Mouse (Mus musculus) heart, embryonic 12.5 days (tissue): ENCODE measurements at regions not wholly inside any gene's neighbourhood (a gene's known extent, or its start where the extent isn't known, plus 50 kb on each side); places are given as distances from the start of the nearest gene placed in this dataset.
"Not testable (repeated sequence)": the region's sequence is repeated elsewhere in the genome, so short reads cannot be mapped to it uniquely, and the experiment has no call there.

Experiments used
- ATAC-seq: fragments of 200-750 bp; cut with Nextera tagmentation; 2 replicates; pipeline ENCODE4 v1.8.0; 2017; ENCODE audit warnings: moderate TSS enrichment, moderate library complexity; ENCODE audit not compliant: insufficient number of reproducible peaks, low FRiP score
- H3K27ac ChIP-seq: fragments of 300-500 bp; sonication (generic); 2 replicates; pipeline ENCODE4 v1.5.1; 2016; ENCODE audit warnings: mild to moderate bottlenecking, moderate library complexity; ENCODE audit not compliant: poor library complexity, severe bottlenecking
- H3K27me3 ChIP-seq: fragments of 300-500 bp; sonication (generic); replicated peaks from 2 replicates; pipeline ENCODE4 v1.6.1; 2016; ENCODE audit warnings: mild to moderate bottlenecking, moderate library complexity
- H3K36me3 ChIP-seq: fragments of 300-500 bp; sonication (generic); 2 replicates; pipeline ENCODE4 v1.6.1; 2016; ENCODE audit warnings: mild to moderate bottlenecking, moderate library complexity
- H3K4me1 ChIP-seq: fragments of 300-500 bp; sonication (generic); replicated peaks from 2 replicates; pipeline ENCODE4 v1.6.1; 2016; ENCODE audit warnings: mild to moderate bottlenecking
- H3K4me2 ChIP-seq: fragments of 300-500 bp; sonication (generic); 2 replicates; pipeline ENCODE4 v1.6.1; 2016; ENCODE audit warnings: mild to moderate bottlenecking, moderate library complexity
- H3K4me3 ChIP-seq: fragments of 300-500 bp; sonication (generic); 2 replicates; pipeline ENCODE4 v1.5.1; 2016; ENCODE audit warnings: mild to moderate bottlenecking
- H3K9ac ChIP-seq: fragments of 300-500 bp; sonication (generic); 2 replicates; pipeline ENCODE4 v1.6.1; 2016; ENCODE audit warnings: mild to moderate bottlenecking, moderate library complexity
- H3K9me3 ChIP-seq: fragments of 300-500 bp; sonication (generic); replicated peaks from 2 replicates; pipeline ENCODE4 v1.6.1; 2016; ENCODE audit warnings: mild to moderate bottlenecking, moderate library complexity
- WGBS: fragments of 180-500 bp; shearing (Covaris S2); methylation state at CpG from one replicate; pipeline ENCODE4 v1.1.7; 2016; 5-methylcytosine and 5-hydroxymethylcytosine counted together

GRCm38 (mm10) chr2:17892661-17893060 lies 104.1 kb downstream of the H2al2a start:
- not testable (repeated sequence) for H3K27ac ChIP-seq, H3K4me1 ChIP-seq, H3K27me3 ChIP-seq, ATAC-seq, H3K4me3 ChIP-seq, H3K4me2 ChIP-seq, H3K36me3 ChIP-seq, H3K9me3 ChIP-seq, H3K9ac ChIP-seq
- WGBS: 86% methylated on average over 7 of the region's 7 CpGs

DNA sequence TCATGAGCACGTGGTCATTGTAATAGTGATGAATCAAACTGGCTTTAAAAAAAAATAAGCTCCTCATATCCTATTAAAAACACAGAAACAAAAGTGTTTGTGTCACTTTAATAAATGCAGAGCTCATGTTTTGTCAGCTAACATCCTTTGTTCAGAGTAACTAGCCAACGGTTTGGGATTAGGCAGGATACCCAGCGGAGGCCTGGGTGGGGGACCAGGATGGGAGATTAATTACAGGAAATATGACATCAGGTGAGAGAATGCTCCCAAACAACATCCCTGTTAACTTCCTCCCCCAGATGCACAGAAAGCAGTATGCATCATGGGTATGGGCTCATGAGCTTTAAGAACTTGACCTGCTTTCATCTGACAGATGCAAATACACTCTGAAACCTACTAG lies 109.1 kb downstream of the H2al2a start:
- Histone ChIP-seq H3K36me3 (no peaks in the 10 kb centered on the region), H3K9me3 (peaks cover 6% of the 10 kb centered on the region; the same call in 1 of the 2 replicates), H3K27me3 (no peaks in the 10 kb centered on the region), H3K4me2 (no peak overlapping the region), H3K9ac (no peak overlapping the region), H3K4me3 (no peak overlapping the region), H3K4me1 (no peaks in the 10 kb centered on the region), H3K27ac (no peak overlapping the region)
- 64% methylated on average over 3 of the region's 3 CpGs for WGBS
- ATAC-seq: no peak

GRCm38 (mm10) chr2:17882389-17882788 lies 114.4 kb downstream of the H2al2a start:
- H3K36me3 ChIP-seq: no peaks in the 10 kb centered on the region
- H3K9me3 ChIP-seq: no peaks in the 10 kb centered on the region
- no peak overlapping the region for H3K27ac ChIP-seq
- WGBS: 62% methylated on average over 12 of the region's 12 CpGs
- no peak overlapping the region for H3K4me3 ChIP-seq
- no peak for ATAC-seq
- no peak overlapping the region for H3K9ac ChIP-seq
- H3K4me2 ChIP-seq: no peak overlapping the region
- no peaks in the 10 kb centered on the region for H3K27me3 ChIP-seq
- 0 out of 2 replicates have a peak, but pooled peaks cover 5% of the 10 kb centered on the region for H3K4me1 ChIP-seq

DNA sequence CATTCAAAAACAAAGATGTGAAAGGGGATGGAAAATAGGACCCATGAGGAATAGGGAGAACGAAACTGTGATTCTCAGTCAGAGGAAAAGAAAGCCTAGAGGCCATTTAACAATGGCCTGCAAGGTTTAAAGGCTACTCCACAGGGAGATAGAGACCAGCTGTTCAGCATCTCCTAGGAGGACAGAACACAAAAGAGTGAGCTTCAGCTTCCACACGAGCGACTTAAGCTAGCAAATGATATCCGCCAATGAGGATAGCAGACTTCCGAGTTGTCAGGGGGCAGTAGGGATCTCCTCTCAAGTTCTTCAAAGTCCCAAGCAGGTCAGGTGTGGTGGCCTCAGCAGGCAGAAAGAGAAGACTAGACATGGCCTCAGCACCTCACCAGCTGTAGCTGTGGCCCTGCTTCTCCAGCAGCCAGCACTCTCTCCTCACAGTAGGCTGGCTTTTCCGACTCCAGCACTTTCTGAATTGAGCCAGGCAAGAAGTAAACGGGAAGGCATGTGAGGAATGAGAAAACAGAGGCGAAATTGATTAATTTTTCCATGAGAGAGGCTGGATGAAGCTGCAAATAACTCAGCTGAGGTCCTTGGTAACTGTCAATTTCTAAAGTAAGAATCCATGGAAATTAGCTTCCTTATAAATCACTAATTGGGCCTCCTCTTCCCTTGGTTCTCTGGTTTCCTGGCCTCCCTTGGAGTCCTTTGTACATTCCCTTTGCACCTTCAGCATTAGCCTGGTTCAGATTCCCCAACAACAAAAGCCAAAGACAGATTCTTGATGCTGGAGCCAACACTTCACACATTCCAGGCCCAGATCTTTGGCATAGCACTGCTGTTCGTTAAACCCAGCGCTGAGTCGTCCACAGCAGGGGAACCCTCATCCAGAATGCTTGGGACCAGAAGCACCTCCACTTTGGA lies 115.7 kb downstream of the H2al2a start:
- no peaks in the 10 kb centered on the region for H3K27me3 ChIP-seq
- H3K4me1 ChIP-seq: 0 out of 2 replicates have a peak, but pooled peaks cover 5% of the 10 kb centered on the region
- ATAC-seq: no peak
- no peaks in the 10 kb centered on the region for H3K36me3 ChIP-seq
- no peak overlapping the region for H3K27ac ChIP-seq
- no peak overlapping the region for H3K4me3 ChIP-seq
- no peaks in the 10 kb centered on the region for H3K9me3 ChIP-seq
- 45% methylated on average over 11 of the region's 11 CpGs for WGBS
- no peak overlapping the region for H3K9ac ChIP-seq
- H3K4me2 ChIP-seq: no peak overlapping the region

GRCm38 (mm10) chr2:17877901-17878300 lies 118.9 kb downstream of the H2al2a start:
- 0 out of 2 replicates have a peak, but pooled peaks cover 5% of the 10 kb centered on the region for H3K4me1 ChIP-seq
- H3K9me3 ChIP-seq: no peaks in the 10 kb centered on the region
- H3K9ac ChIP-seq: no peak overlapping the region
- H3K27me3 ChIP-seq: no peaks in the 10 kb centered on the region
- no peak overlapping the region for H3K4me2 ChIP-seq
- no peak overlapping the region for H3K27ac ChIP-seq
- 88% methylated on average over 1 of the region's 1 CpGs for WGBS
- no peaks in the 10 kb centered on the region for H3K36me3 ChIP-seq
- H3K4me3 ChIP-seq: no peak overlapping the region
- no peak for ATAC-seq

DNA sequence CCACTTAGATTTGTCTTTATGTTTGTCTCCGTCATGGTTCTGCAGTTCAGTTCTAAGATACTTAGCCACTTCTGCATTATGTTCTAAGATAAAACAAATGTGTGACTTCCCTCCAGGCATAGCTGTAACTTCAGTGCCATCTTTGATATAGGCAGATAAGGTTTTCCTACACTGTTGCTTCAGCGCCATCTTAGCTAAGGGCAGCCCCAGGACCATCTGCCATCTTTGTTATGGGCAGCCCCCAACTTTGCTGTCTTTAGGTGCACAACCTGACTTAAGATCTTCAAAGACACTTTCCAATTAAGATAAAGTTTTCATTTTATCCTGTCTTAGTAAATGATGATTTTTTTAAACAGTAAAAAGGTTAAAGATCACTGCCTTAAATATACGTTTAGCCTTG lies 119.8 kb downstream of the H2al2a start:
- ATAC-seq: no peak
- Histone ChIP-seq H3K27me3 (no peaks in the 10 kb centered on the region), H3K27ac (no peak overlapping the region), H3K36me3 (no peaks in the 10 kb centered on the region), H3K4me3 (no peak overlapping the region), H3K9me3 (no peaks in the 10 kb centered on the region), H3K4me1 (0 out of 2 replicates have a peak, but pooled peaks cover 5% of the 10 kb centered on the region), H3K4me2 (no peak overlapping the region), H3K9ac (no peak overlapping the region)
- 87% methylated on average over 3 of the region's 3 CpGs for WGBS

DNA sequence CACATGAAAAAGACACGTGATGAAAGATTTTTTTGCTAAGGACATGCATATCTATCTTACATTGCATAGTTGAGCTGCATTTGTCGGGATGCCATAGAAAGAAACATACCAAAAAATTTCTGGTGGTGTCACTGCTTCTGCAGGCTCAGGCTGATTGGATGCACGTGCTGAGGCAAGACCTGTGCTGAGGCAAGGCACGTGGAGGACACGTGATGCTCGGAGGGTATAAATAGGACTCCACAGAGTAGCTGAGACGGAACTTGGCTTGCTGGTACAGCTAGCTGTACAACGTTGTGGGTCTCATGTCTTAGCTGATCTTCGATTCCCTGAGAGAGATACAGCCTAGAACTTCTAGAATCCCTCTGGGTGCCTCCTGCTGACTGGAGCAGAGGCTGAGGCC lies 120.6 kb downstream of the H2al2a start:
- H3K9me3 ChIP-seq: no peaks in the 10 kb centered on the region
- H3K9ac ChIP-seq: no peak overlapping the region
- WGBS: 69% methylated on average over 9 of the region's 9 CpGs
- no peaks in the 10 kb centered on the region for H3K36me3 ChIP-seq
- no peak for ATAC-seq
- H3K4me2 ChIP-seq: no peak overlapping the region
- H3K4me1 ChIP-seq: 0 out of 2 replicates have a peak, but pooled peaks cover 3% of the 10 kb centered on the region
- no peak overlapping the region for H3K27ac ChIP-seq
- H3K27me3 ChIP-seq: no peaks in the 10 kb centered on the region
- no peak overlapping the region for H3K4me3 ChIP-seq

- WGBS: 51% methylated on average over 2 of the region's 2 CpGs
Observed at GRCm38 (mm10) chr2:17870562-17870961, 126.2 kb downstream of the H2al2a start.

DNA sequence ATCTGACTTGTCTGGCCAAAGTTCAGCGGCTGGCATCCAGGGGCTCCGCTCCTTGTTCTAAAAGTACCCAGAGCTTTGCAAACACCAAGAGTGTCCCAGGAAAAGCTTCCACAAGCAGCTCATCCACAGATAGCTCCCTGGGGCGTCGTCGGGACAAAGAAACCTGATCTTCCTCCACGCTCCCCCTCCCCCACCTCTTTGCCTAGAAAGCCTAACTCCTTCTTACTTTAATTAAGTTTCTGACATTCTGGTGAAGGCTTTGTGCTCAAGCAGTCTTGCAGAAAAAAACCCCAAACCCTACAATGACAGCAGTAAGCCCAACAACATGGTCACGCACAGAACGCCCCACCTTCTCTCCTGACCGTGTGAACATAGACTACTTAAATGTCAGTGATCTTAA lies 128.6 kb downstream of the H2al2a start:
- Histone ChIP-seq H3K4me1 (peaks cover 16% of the 10 kb centered on the region; the same call in 1 of the 2 replicates), H3K9me3 (no peaks in the 10 kb centered on the region), H3K4me2 (no peak overlapping the region; the same call in 1 of the 2 replicates), H3K36me3 (no peaks in the 10 kb centered on the region), H3K4me3 (no peak overlapping the region), H3K9ac (no peak overlapping the region), H3K27me3 (peaks cover 5% of the 10 kb centered on the region; the same call in 1 of the 2 replicates), H3K27ac (no peak overlapping the region)
- 23% methylated on average over 9 of the region's 9 CpGs for WGBS
- ATAC-seq: no peak

More at GRCm38 (mm10) chr2:17870562-17870961, 126.2 kb downstream of the H2al2a start:
- Histone ChIP-seq H3K27ac (no peak overlapping the region), H3K9me3 (no peaks in the 10 kb centered on the region), H3K4me3 (no peak overlapping the region), H3K36me3 (no peaks in the 10 kb centered on the region), H3K9ac (no peak overlapping the region), H3K4me2 (no peak overlapping the region), H3K4me1 (peaks cover 16% of the 10 kb centered on the region; the same call in 1 of the 2 replicates), H3K27me3 (no peaks in the 10 kb centered on the region)
- no peak for ATAC-seq

- Histone ChIP-seq H3K27me3 (peaks cover 5% of the 10 kb centered on the region; the same call in 1 of the 2 replicates), H3K4me1 (peaks cover 16% of the 10 kb centered on the region; the same call in 1 of the 2 replicates), H3K9ac (no peak overlapping the region), H3K27ac (no peak overlapping the region), H3K4me3 (no peak overlapping the region), H3K36me3 (no peaks in the 10 kb centered on the region), H3K9me3 (no peaks in the 10 kb centered on the region), H3K4me2 (no peak overlapping the region)
- no peak for ATAC-seq
- 68% methylated on average over 3 of the region's 3 CpGs for WGBS
Observed at GRCm38 (mm10) chr2:17867341-17867740, 129.4 kb downstream of the H2al2a start.

- peak overlapping the region; percentile 37 for H3K4me3 ChIP-seq
- no peaks in the 10 kb centered on the region for H3K36me3 ChIP-seq
- H3K9ac ChIP-seq: no peak overlapping the region
- WGBS: 8% methylated on average over 10 of the region's 10 CpGs
- H3K4me1 ChIP-seq: peaks cover 19% of the 10 kb centered on the region
- H3K27ac ChIP-seq: no peak overlapping the region
- H3K9me3 ChIP-seq: no peaks in the 10 kb centered on the region
- H3K4me2 ChIP-seq: peak overlapping the region; percentile 62
- ATAC-seq: no peak
- H3K27me3 ChIP-seq: peaks cover 5% of the 10 kb centered on the region; the same call in 1 of the 2 replicates
Observed at GRCm38 (mm10) chr2:17861765-17862495, 130.7 kb upstream of the Nebl start.
